Mouse (Mus musculus) ES-Bruce4 (cell line): ENCODE data around the gene Slc10a7. TPM values are rescaled to one million over a fixed set of nuclear protein-coding genes. Genes with fewer than 3 reads are reported as not detected.

ENCODE experiments used
- H3K27ac ChIP-seq: 2 replicates; pipeline ENCODE4 v1.5.1; 2012; ENCODE audit warnings: low read length, inconsistent platforms; ENCODE audit not compliant: insufficient read depth
- H3K27me3 ChIP-seq: 2 replicates; pipeline ENCODE4 v1.6.1; 2012; ENCODE audit warnings: mild to moderate bottlenecking, low read length, inconsistent platforms; ENCODE audit not compliant: control insufficient read depth, poor library complexity, insufficient read depth, severe bottlenecking
- H3K36me3 ChIP-seq: 2 replicates; pipeline ENCODE4 v1.6.1; 2012; ENCODE audit warnings: inconsistent platforms, mild to moderate bottlenecking, low read length, moderate library complexity; ENCODE audit not compliant: control insufficient read depth, poor library complexity, insufficient read depth, severe bottlenecking
- H3K4me1 ChIP-seq: one replicate; pipeline ENCODE4 v1.8.1; 2011; ENCODE audit warnings: low read length; ENCODE audit not compliant: control insufficient read depth, insufficient read depth
- H3K4me3 ChIP-seq: 2 replicates; pipeline ENCODE4 v1.5.1; 2011; ENCODE audit warnings: low read depth, mild to moderate bottlenecking, low read length
- H3K9ac ChIP-seq: 2 replicates; pipeline ENCODE4 v1.6.1; 2012; ENCODE audit warnings: low read depth, mild to moderate bottlenecking, inconsistent platforms; ENCODE audit not compliant: poor library complexity, severe bottlenecking
- H3K9me3 ChIP-seq: replicated peaks from 2 replicates; pipeline ENCODE4 v1.6.1; 2012; ENCODE audit warnings: mild to moderate bottlenecking, low read length, inconsistent platforms; ENCODE audit not compliant: control insufficient read depth, poor library complexity, insufficient read depth, severe bottlenecking
- CTCF ChIP-seq: IDR thresholded peaks from one replicate; pipeline ENCODE4 v1.8.1; 2011; ENCODE audit warnings: low read depth, low read length
- EP300 ChIP-seq: IDR thresholded peaks from 2 replicates; pipeline ENCODE4 v1.6.1; 2011; ENCODE audit warnings: low read depth, low read length; ENCODE audit not compliant: insufficient read depth
- POLR2A ChIP-seq: IDR thresholded peaks from one replicate; pipeline ENCODE4 v1.8.1; 2011; ENCODE audit warnings: low read length; ENCODE audit not compliant: insufficient read depth
- polyA plus RNA-seq: library from polyadenylated mRNA; stranded (reverse); fragments of >200 nt; gene quantifications from 2 replicates; pipeline ENCODE4 v1.2.4, GENCODE M21; 2011; ENCODE audit warnings: low read depth; ENCODE audit not compliant: missing spikeins, insufficient read depth, insufficient read length

Gene Slc10a7
- polyA plus RNA-seq, 1 experiment: 19.1 TPM

DNA sequence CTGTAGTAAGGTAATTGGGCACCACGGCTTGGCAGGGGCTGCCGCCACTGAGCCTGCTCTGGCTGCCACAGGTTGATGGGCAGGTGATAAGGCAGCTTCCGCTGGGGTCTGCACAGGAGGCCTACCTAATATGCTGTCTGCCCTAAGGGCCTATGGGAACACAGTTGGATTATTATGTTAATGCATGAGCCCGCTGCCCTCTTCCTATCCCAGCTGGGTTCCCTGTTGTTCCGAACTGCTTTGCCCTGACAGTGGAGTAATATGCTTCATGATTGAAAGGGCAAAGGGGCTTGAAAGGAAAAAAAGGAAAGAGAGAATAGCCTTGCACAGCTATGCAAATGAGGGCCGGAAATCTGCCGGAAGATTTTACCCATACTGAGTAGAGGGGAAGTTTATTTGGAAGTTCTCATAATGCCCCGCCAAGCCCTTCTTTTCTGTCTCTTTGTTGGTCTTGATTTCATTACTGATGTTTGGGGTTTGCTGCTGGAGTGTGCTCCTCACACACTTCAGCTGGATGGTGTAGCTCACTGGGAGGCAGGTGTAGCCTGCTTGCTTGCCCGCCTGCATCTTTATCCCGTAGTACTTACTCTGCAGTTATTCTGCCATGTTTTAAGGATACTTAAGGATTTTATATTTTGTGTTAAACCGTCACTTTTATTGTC, 47.8 kb downstream of the Slc10a7 start:
- Histone ChIP-seq H3K27ac (peak overlapping the region; percentile 93), H3K9ac (0 out of 2 replicates have a peak overlapping the region, but pooled peaks have one; percentile 48), H3K9me3 (peaks cover 8% of the 10 kb centered on the region; the same call in 1 of the 2 replicates), H3K4me1 (peaks cover 3% of the 10 kb centered on the region), H3K4me3 (no peak overlapping the region), H3K36me3 (no peaks in the 10 kb centered on the region), H3K27me3 (no peaks in the 10 kb centered on the region)
- TF ChIP-seq POLR2A: no peak
- TF ChIP-seq CTCF: no peak
- TF ChIP-seq EP300: peak; percentile 82

GRCm38 (mm10) chr8:78561620-78562019, 52.5 kb downstream of the Slc10a7 start:
- H3K9ac ChIP-seq: no peak overlapping the region
- no peaks in the 10 kb centered on the region for H3K27me3 ChIP-seq
- H3K36me3 ChIP-seq: no peaks in the 10 kb centered on the region
- no peak overlapping the region for H3K4me3 ChIP-seq
- peaks cover 8% of the 10 kb centered on the region; the same call in 1 of the 2 replicates for H3K9me3 ChIP-seq
- TF ChIP-seq CTCF (peak; percentile 57), EP300 (no peak), POLR2A (no peak)
- H3K4me1 ChIP-seq: peaks cover 2% of the 10 kb centered on the region
- H3K27ac ChIP-seq: no peak overlapping the region

DNA sequence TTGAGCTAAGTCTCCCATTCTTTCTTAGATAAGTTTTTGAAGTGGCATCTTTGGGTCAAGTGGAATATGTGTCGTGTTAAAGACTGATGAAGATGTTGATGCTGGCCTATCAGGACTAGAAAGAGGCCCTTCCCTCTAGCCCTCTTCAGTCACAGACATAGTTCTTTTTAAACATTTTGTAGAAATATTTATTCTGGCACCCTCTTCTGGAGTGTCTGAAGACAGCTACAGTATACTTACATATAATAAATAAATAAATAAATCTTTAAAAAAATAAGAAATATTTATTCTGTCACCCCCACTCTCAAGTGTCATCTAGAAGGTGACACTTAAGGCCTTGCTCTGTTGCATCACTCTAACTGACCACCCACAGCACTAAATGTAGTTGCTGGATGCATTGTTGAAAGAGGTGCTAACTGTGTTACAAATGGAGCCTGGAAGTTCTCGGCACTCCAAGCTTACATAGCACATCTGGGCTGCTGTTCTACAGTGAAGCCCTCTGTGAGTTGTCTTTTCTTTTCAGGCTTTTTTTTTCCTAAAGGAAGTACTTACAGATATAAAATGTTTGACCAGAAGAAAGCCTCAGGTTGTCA, 54.4 kb downstream of the Slc10a7 start:
- H3K27me3 ChIP-seq: no peaks in the 10 kb centered on the region
- H3K4me1 ChIP-seq: no peaks in the 10 kb centered on the region
- TF ChIP-seq EP300 (no peak), CTCF (no peak), POLR2A (no peak)
- H3K36me3 ChIP-seq: no peaks in the 10 kb centered on the region
- no peak overlapping the region for H3K9ac ChIP-seq
- H3K27ac ChIP-seq: no peak overlapping the region
- no peak overlapping the region for H3K4me3 ChIP-seq
- H3K9me3 ChIP-seq: peaks cover 8% of the 10 kb centered on the region; the same call in 1 of the 2 replicates

- TF ChIP-seq CTCF (no peak), EP300 (no peak), POLR2A (no peak)
- Histone ChIP-seq H3K4me1 (no peaks in the 10 kb centered on the region), H3K9ac (no peak overlapping the region), H3K9me3 (peaks cover 8% of the 10 kb centered on the region; the same call in 1 of the 2 replicates), H3K27ac (no peak overlapping the region), H3K36me3 (0 out of 2 replicates have a peak, but pooled peaks cover under 1% of the 10 kb centered on the region), H3K4me3 (no peak overlapping the region), H3K27me3 (no peaks in the 10 kb centered on the region)
Observed at GRCm38 (mm10) chr8:78564200-78564599, 55.1 kb downstream of the Slc10a7 start.

DNA sequence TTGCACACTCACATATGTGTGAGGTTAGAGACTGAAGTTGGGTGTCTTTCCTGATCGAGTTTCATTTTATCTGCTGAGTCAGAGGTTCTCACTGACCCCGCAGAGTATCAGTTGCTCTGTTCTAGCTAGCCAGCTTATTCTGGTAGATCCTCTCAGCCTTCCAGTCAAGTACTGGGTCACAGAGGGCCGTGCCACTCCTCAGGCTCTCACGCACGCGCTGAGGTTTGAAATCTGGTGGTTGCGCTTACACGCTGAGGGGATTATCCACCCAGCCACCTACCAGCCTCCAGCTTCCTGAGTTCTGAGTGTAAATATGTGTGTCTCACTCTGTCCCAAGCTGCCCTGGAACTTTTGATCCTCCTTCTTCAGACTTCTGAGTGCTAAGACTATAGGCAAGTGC, 59.0 kb downstream of the Slc10a7 start:
- Histone ChIP-seq H3K4me1 (no peaks in the 10 kb centered on the region), H3K9ac (no peak overlapping the region), H3K4me3 (no peak overlapping the region), H3K27me3 (no peaks in the 10 kb centered on the region), H3K36me3 (0 out of 2 replicates have a peak, but pooled peaks cover 3% of the 10 kb centered on the region), H3K27ac (no peak overlapping the region), H3K9me3 (no peaks in the 10 kb centered on the region)
- TF ChIP-seq EP300: no peak
- no peak for TF ChIP-seq CTCF
- TF ChIP-seq POLR2A: no peak

DNA sequence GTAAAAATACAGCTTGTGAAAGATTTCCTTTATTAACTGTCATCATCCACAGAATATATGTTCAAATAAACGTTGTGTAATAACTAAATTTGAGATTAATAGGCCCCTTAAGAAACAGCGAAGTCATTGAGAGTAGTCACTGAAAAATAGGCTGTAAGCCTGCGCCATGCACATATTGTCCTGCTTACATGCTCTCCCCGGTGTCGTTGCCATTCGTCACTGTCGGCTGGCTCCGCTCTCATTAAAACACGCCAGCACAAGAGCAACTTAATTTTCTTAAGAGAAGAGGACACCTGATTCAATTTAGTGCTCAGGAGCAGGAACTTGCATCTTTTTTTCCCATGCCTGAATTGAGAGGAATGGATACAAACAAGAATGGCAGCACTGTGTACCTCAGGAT, 62.4 kb downstream of the Slc10a7 start:
- no peak for TF ChIP-seq EP300
- no peak for TF ChIP-seq POLR2A
- TF ChIP-seq CTCF: no peak
- Histone ChIP-seq H3K27ac (no peak overlapping the region), H3K36me3 (0 out of 2 replicates have a peak, but pooled peaks cover 3% of the 10 kb centered on the region), H3K9ac (no peak overlapping the region), H3K27me3 (no peaks in the 10 kb centered on the region), H3K4me1 (no peaks in the 10 kb centered on the region), H3K4me3 (no peak overlapping the region), H3K9me3 (no peaks in the 10 kb centered on the region)
